Mouse (Mus musculus): ENCODE measurements at regions not wholly inside any gene's neighbourhood (a gene's known extent, or its start where the extent isn't known, plus 50 kb on each side); places are given as distances from the start of the nearest gene placed in this dataset.

- Histone ChIP-seq H3K4me2 (no peak overlapping the region), H3K27ac (no peak overlapping the region), H3K4me1 (no peaks in the 10 kb centered on the region), H3K27me3 (no peaks in the 10 kb centered on the region), H3K4me3 (no peak overlapping the region), H3K36me3 (no peaks in the 10 kb centered on the region), H3K9ac (no peak overlapping the region), H3K9me3 (no peaks in the 10 kb centered on the region)
- 81% methylated on average over 7 of the region's 7 CpGs for WGBS
- ATAC-seq (ENCODE audit: insufficient number of reproducible peaks, low FRiP score, low TSS enrichment, low read depth): no peak
Measured at GRCm38 (mm10) chr16:77346128-77346527, 255.8 kb downstream of the Gm11146 start.

GRCm38 (mm10) chr16:77332285-77332684 is 269.6 kb downstream of the Gm11146 start:
- Histone ChIP-seq H3K4me2 (no peak overlapping the region), H3K9me3 (no peaks in the 10 kb centered on the region), H3K27ac (no peak overlapping the region), H3K4me1 (peaks cover 3% of the 10 kb centered on the region; the same call in 1 of the 2 replicates), H3K9ac (no peak overlapping the region), H3K4me3 (no peak overlapping the region), H3K36me3 (no peaks in the 10 kb centered on the region), H3K27me3 (no peaks in the 10 kb centered on the region)
- ATAC-seq (ENCODE audit: insufficient number of reproducible peaks, low FRiP score, low TSS enrichment, low read depth): no peak
- WGBS: 67% methylated on average over 6 of the region's 6 CpGs

GRCm38 (mm10) chr16:77330996-77331395 is 270.9 kb downstream of the Gm11146 start:
- 3% methylated on average over 8 of the region's 8 CpGs for WGBS
- no peaks in the 10 kb centered on the region for H3K27me3 ChIP-seq
- ATAC-seq (ENCODE audit: insufficient number of reproducible peaks, low FRiP score, low TSS enrichment, low read depth): no peak

GRCm38 (mm10) chr16:77329711-77330530 is 272.0 kb downstream of the Gm11146 start:
- ATAC-seq (ENCODE audit: insufficient number of reproducible peaks, low FRiP score, low TSS enrichment, low read depth): no peak
- Histone ChIP-seq H3K27ac (peak overlapping the region; percentile 95), H3K4me1 (peaks cover 3% of the 10 kb centered on the region; the same call in 1 of the 2 replicates), H3K4me3 (peak overlapping the region; percentile 51), H3K27me3 (no peaks in the 10 kb centered on the region), H3K9me3 (no peaks in the 10 kb centered on the region), H3K4me2 (peak overlapping the region; percentile 49), H3K36me3 (no peaks in the 10 kb centered on the region), H3K9ac (peak overlapping the region; percentile 57)
- WGBS: 13% methylated on average over 10 of the region's 10 CpGs

More at GRCm38 (mm10) chr16:77330996-77331395, 270.9 kb downstream of the Gm11146 start:
- Histone ChIP-seq H3K9ac (peak overlapping the region; percentile 33; the same call in 1 of the 2 replicates), H3K4me1 (peaks cover 3% of the 10 kb centered on the region; the same call in 1 of the 2 replicates), H3K9me3 (no peaks in the 10 kb centered on the region), H3K36me3 (no peaks in the 10 kb centered on the region), H3K4me3 (peak overlapping the region; percentile 51), H3K4me2 (peak overlapping the region; percentile 49), H3K27ac (peak overlapping the region; percentile 95)

- Histone ChIP-seq H3K27me3 (no peaks in the 10 kb centered on the region), H3K36me3 (no peaks in the 10 kb centered on the region), H3K4me1 (peaks cover 3% of the 10 kb centered on the region; the same call in 1 of the 2 replicates), H3K4me2 (peak overlapping the region; percentile 49), H3K4me3 (peak overlapping the region; percentile 51), H3K9ac (peak overlapping the region; percentile 57), H3K27ac (peak overlapping the region; percentile 95), H3K9me3 (no peaks in the 10 kb centered on the region)
- ATAC-seq (ENCODE audit: insufficient number of reproducible peaks, low FRiP score, low TSS enrichment, low read depth): peak; percentile 69
- WGBS: 4% methylated on average over 17 of the region's 17 CpGs
Measured at GRCm38 (mm10) chr16:77329160-77329691, 272.7 kb downstream of the Gm11146 start.

GRCm38 (mm10) chr16:77328628-77329159 is 273.2 kb downstream of the Gm11146 start:
- 23% methylated on average over 6 of the region's 6 CpGs for WGBS
- peak; percentile 74; the same call in 1 of the 2 replicates for ATAC-seq (ENCODE audit: insufficient number of reproducible peaks, low FRiP score, low TSS enrichment, low read depth)
- Histone ChIP-seq H3K4me2 (peak overlapping the region; percentile 49), H3K36me3 (no peaks in the 10 kb centered on the region), H3K9me3 (no peaks in the 10 kb centered on the region), H3K4me3 (peak overlapping the region; percentile 51), H3K9ac (peak overlapping the region; percentile 57), H3K27me3 (no peaks in the 10 kb centered on the region), H3K27ac (peak overlapping the region; percentile 95), H3K4me1 (peaks cover 3% of the 10 kb centered on the region; the same call in 1 of the 2 replicates)

GRCm38 (mm10) chr16:77328049-77328448 is 273.8 kb downstream of the Gm11146 start:
- no peak overlapping the region for H3K9ac ChIP-seq
- WGBS: 69% methylated on average over 5 of the region's 5 CpGs
- no peaks in the 10 kb centered on the region for H3K36me3 ChIP-seq
- H3K4me1 ChIP-seq: peaks cover 3% of the 10 kb centered on the region; the same call in 1 of the 2 replicates
- no peak overlapping the region for H3K4me2 ChIP-seq
- no peak for ATAC-seq (ENCODE audit: insufficient number of reproducible peaks, low FRiP score, low TSS enrichment, low read depth)
- H3K27me3 ChIP-seq: no peaks in the 10 kb centered on the region
- H3K4me3 ChIP-seq: no peak overlapping the region
- H3K27ac ChIP-seq: no peak overlapping the region
- H3K9me3 ChIP-seq: no peaks in the 10 kb centered on the region

GRCm38 (mm10) chr16:77322338-77322737 is 279.6 kb downstream of the Gm11146 start:
- H3K36me3 ChIP-seq: no peaks in the 10 kb centered on the region
- no peak for ATAC-seq (ENCODE audit: insufficient number of reproducible peaks, low FRiP score, low TSS enrichment, low read depth)
- H3K27me3 ChIP-seq: no peaks in the 10 kb centered on the region
- 38% methylated on average over 5 of the region's 5 CpGs for WGBS
- no peak overlapping the region for H3K4me2 ChIP-seq
- H3K27ac ChIP-seq: no peak overlapping the region
- no peak overlapping the region for H3K4me3 ChIP-seq
- no peaks in the 10 kb centered on the region for H3K4me1 ChIP-seq
- H3K9ac ChIP-seq: no peak overlapping the region
- no peaks in the 10 kb centered on the region for H3K9me3 ChIP-seq

GRCm38 (mm10) chr16:77318150-77318549 is 283.7 kb downstream of the Gm11146 start:
- H3K9me3 ChIP-seq: no peaks in the 10 kb centered on the region
- no peak overlapping the region for H3K27ac ChIP-seq
- no peak overlapping the region for H3K9ac ChIP-seq
- H3K4me3 ChIP-seq: no peak overlapping the region
- no peaks in the 10 kb centered on the region for H3K4me1 ChIP-seq
- no peaks in the 10 kb centered on the region for H3K36me3 ChIP-seq
- WGBS: 89% methylated on average over 1 of the region's 1 CpGs
- no peaks in the 10 kb centered on the region for H3K27me3 ChIP-seq
- no peak for ATAC-seq (ENCODE audit: insufficient number of reproducible peaks, low FRiP score, low TSS enrichment, low read depth)
- no peak overlapping the region for H3K4me2 ChIP-seq

- Histone ChIP-seq H3K4me3 (no peak overlapping the region), H3K27me3 (no peaks in the 10 kb centered on the region), H3K4me2 (no peak overlapping the region), H3K27ac (no peak overlapping the region), H3K4me1 (no peaks in the 10 kb centered on the region), H3K36me3 (no peaks in the 10 kb centered on the region), H3K9ac (no peak overlapping the region), H3K9me3 (no peaks in the 10 kb centered on the region)
- ATAC-seq (ENCODE audit: insufficient number of reproducible peaks, low FRiP score, low TSS enrichment, low read depth): no peak
- 60% methylated on average over 1 of the region's 1 CpGs for WGBS
Measured at GRCm38 (mm10) chr16:77315354-77315753, 286.5 kb downstream of the Gm11146 start.

GRCm38 (mm10) chr16:77313195-77313594 is 288.7 kb downstream of the Gm11146 start:
- no peak overlapping the region for H3K27ac ChIP-seq
- no peaks in the 10 kb centered on the region for H3K4me1 ChIP-seq
- no peaks in the 10 kb centered on the region for H3K9me3 ChIP-seq
- no peak overlapping the region for H3K4me3 ChIP-seq
- no peaks in the 10 kb centered on the region for H3K36me3 ChIP-seq
- ATAC-seq (ENCODE audit: insufficient number of reproducible peaks, low FRiP score, low TSS enrichment, low read depth): no peak
- H3K27me3 ChIP-seq: no peaks in the 10 kb centered on the region
- H3K4me2 ChIP-seq: no peak overlapping the region
- H3K9ac ChIP-seq: no peak overlapping the region

All from limb, embryonic 15.5 days (tissue).